Mouse (Mus musculus): ENCODE measurements around the gene Gm20388. TPM values are rescaled to one million over a fixed set of nuclear protein-coding genes. Genes with fewer than 3 reads are reported as not detected.

The Gm20388 gene
- total RNA-seq, 2 experiments from 2014 or later: 8.8 TPM

- no peak for DNase-seq (ENCODE audit: extremely low spot score in 1 of 2, low spot score in 1 of 2)
Observed at GRCm38 (mm10) chr8:121002871-121003539, 1092.4 kb downstream of the Gm20388 start.

- no peak for DNase-seq (ENCODE audit: extremely low spot score in 1 of 2, low spot score in 1 of 2)
Observed at GRCm38 (mm10) chr8:121003639-121004038, 1093.0 kb downstream of the Gm20388 start.

GRCm38 (mm10) chr8:121013318-121013717, 1102.7 kb downstream of the Gm20388 start:
- no peak for DNase-seq (ENCODE audit: extremely low spot score in 1 of 2, low spot score in 1 of 2)

- peak in 1 of 2 experiments; percentile 38 for DNase-seq (ENCODE audit: extremely low spot score in 1 of 2, low spot score in 1 of 2)
Observed at GRCm38 (mm10) chr8:121016621-121017020, 1106.0 kb downstream of the Gm20388 start.

- no peak for DNase-seq (ENCODE audit: extremely low spot score in 1 of 2, low spot score in 1 of 2)
Observed at GRCm38 (mm10) chr8:121018236-121018635, 1107.6 kb downstream of the Gm20388 start.

- no peak for DNase-seq (ENCODE audit: extremely low spot score in 1 of 2, low spot score in 1 of 2)
Observed at GRCm38 (mm10) chr8:121021488-121021887, 1110.8 kb downstream of the Gm20388 start.

DNA sequence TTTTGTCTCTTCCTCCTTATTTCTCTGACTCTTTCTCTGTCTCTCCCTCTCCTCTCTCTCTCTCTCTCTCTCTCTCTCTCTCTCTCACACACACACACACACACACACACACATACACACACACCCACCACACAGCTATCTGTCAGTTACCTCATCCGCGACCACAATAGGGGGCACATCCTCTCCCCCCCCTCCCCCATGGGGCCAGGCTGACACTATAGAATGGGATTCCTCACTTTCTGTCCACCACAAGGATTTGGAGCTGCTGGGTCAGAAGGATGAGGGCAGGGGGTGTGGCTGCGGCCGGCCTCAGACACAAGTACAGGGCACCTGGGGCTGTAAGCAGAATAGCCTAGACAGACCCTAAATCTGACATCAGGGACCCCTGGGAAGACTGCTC, 1112.4 kb downstream of the Gm20388 start:
- DNase-seq (ENCODE audit: extremely low spot score in 1 of 2, low spot score in 1 of 2): no peak

DNA sequence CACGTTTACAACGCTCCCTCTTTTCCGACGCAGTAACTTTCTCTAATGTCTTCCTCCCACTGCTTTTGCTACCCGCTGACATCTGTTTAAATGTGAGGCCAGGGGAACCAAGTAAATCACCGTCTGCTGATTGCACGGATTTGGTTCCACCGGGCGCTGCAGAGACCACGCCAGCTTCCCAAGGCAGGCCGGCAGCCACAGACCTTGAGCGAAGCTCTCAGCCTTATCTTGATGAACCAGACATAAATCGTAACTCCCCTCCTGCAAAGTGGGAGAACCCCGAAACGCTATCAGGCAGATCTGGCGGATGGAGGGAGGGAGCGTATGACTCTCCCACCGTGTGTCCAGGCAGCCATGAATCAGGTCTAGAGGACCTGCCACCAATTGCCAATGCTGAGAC, 1113.1 kb downstream of the Gm20388 start:
- no peak for DNase-seq (ENCODE audit: extremely low spot score in 1 of 2, low spot score in 1 of 2)

GRCm38 (mm10) chr8:121025486-121025885, 1114.8 kb downstream of the Gm20388 start:
- DNase-seq (ENCODE audit: extremely low spot score in 1 of 2, low spot score in 1 of 2): no peak

DNA sequence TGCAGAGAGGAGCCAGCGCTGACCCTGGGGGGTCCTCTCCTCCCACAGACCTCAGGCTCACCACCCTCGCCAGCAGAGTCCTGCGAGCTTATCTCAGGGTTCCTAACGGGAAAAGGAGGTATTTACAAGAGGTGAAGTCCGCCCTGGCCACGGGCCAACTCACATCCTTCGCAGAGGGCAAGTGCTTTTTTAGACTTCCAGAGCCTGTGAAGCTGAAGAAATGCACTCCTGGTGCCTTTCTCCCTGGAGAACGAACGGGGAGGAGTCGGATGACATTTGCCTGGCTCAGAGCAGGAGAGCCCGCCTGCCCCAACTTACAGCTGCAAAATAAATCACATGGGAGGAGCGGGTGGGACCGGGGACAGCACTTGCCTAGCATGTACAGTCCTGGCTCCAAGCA, 1117.1 kb downstream of the Gm20388 start:
- DNase-seq (ENCODE audit: extremely low spot score in 1 of 2, low spot score in 1 of 2): no peak

DNA sequence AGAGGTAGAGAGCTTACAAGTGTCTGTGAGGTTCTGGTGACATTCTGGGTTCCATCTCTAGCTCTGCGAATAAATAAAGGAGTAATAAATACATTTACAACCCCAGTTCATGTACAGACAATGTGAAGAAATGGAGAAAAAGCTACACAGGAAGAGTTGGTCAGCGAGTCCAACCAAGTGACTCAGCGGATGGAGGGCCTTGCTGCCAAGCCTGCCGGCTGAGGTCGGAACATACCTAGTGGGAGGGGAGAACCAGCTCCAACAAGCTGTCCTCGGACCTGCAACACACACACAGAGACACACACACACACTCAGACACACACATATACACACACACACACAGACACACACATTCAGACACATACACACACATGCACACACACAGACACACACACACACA, 1118.4 kb downstream of the Gm20388 start:
- no peak for DNase-seq (ENCODE audit: extremely low spot score in 1 of 2, low spot score in 1 of 2)

DNA sequence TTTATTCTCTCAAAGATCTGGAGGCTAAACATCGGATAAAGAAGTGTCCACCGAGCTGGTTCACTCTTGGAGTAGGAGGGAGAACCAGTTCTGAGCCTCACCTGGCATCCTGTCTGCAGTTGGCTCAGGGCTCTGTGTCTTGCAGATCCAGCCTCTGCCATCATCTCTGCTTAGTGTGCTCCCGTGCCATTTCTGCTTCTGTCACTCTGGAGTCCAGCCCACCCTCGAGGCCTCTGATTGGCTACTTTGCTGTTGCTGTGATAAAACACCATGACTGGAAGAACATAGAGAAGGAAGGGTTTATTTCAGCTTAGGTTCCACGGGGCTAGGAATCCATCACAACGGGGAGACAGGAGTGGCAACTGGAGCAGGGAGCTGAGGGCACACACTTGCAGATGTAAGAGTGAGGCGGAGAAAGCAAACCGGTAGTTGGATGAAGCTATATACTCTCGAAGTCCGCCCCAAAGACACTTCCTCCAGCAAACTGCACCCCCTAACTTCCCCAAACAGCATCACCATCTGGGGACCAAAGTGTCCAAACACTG, 1119.9 kb downstream of the Gm20388 start:
- DNase-seq (ENCODE audit: extremely low spot score in 1 of 2, low spot score in 1 of 2): no peak

DNA sequence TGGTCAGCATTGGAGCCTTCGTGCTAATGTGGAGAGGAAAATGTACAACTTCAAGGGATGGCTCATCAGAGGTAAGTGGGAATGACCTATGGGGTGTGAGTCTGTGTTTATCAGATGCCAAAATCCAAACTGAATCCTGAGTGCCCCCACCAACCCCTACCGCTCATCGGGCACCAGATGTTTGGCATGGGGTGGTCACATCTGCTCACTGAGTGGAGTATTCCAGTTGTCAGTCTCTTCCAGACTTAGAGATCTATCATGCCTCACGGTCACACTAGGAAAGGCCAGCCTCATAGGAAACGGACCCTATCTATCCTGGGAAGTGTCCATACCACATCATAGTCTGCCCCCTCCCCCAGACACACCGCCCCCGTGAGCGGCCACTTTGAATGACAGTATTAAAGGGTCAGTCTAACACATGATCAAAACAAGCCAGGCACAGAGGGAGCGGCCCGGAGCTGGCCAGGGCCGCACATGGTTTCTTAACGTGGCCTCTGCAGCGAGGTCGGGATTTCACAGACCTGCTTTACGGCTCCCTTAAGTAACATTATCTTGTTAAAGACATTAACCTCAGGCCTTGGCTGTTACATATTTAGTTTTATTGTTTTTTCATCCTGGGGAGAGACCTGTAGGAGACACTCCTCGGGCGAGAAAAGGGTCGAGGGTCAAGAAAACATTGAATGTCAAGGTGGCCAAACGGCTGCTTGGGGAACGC, 1122.8 kb downstream of the Gm20388 start:
- no peak for DNase-seq (ENCODE audit: extremely low spot score in 1 of 2, low spot score in 1 of 2)

GRCm38 (mm10) chr8:121035611-121036010, 1125.0 kb downstream of the Gm20388 start:
- DNase-seq (ENCODE audit: extremely low spot score in 1 of 2, low spot score in 1 of 2): no peak

DNA sequence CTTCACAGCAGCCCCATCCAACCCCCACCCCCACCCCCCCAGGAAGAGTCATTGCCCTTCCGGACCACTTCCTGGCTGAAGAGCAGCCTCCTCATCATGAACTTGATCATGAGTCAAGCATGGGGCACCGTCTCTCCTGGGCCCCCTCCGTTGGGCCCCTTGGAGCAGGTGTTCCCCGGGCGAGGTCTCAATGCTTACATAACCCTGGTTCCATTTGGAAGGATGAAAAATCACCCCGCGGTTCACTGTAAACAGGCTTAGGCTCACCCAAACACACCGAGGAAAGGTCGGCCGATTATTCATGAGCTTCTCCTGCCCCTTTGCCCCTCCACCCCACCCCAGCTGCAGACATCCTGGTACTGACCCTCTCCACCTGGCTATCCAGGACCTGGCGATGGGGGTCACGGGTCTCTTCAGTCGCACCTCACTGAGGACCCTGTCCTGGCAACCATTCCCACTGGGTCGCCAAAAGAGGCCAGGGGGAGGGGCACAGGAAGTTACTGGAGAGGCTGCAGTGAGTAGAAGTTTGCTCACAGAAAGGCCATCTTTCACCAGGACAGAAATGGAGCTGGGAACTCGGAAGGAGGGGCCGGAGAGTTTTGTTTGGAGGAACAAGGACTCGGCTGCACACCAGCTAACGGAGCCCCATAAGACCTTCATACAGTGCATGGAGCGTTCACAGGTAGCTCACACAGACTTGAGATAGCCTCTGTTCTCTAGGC, 1133.2 kb downstream of the Gm20388 start:
- DNase-seq (ENCODE audit: extremely low spot score in 1 of 2, low spot score in 1 of 2): no peak

DNA sequence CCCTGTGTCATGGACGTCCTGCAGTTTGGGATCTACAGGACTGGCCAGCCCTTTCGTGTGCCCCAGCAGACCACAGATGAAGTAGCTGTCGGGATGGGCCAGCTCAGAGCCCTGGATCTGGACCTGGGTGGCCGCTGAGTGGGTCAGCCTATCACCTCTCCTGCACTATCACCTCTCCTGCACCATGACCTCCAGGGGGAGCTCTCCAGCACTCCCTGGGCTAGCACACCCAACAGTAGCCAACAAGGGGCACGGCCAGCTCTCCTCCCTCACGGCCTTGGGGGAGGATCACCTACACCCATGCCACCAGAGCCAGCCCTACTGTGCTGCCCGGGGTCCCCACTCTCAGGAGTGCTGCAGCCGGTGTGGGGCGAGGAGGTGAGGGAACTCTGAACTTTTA, 1136.8 kb downstream of the Gm20388 start:
- DNase-seq (ENCODE audit: extremely low spot score in 1 of 2, low spot score in 1 of 2): no peak

GRCm38 (mm10) chr8:121058081-121058480, 1147.4 kb downstream of the Gm20388 start:
- DNase-seq (ENCODE audit: extremely low spot score in 1 of 2, low spot score in 1 of 2): no peak

DNA sequence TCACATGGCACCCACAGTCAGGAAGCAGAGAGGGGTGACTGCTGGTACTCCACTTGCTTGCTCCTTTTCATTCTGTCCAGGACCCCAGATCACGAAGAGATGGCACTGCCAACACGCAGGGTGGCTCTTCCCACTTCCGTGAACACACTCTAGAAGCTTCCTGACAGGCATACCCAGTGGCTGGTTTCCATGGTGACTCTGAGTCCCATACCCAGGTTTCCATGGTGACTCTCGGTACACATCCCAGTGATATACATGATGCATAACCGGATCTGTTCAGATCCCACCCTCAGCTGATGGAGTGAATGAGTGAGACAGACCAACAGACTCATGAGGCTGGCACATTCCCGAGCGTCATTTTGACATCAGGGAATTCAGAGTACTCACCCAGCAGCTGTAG, 1148.5 kb downstream of the Gm20388 start:
- DNase-seq (ENCODE audit: extremely low spot score in 1 of 2, low spot score in 1 of 2): no peak

DNA sequence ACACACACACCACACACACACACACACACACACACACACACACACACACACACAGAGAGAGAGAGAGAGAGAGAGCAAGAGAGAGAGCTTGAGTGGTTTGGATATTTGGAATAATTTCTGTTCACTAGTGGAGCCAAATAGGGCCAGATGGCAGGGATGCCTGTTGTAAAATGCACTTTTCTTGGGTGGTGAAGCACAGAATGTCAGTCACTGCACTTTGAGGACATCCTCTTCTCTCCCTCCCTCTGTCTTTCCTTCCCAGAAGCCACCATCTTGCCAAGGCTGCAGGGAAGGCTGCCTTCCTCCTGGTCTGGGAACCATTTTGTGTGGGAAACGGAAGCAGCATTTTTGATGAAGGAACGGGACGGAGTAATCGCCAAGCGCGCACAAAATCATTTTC, 1151.9 kb downstream of the Gm20388 start:
- no peak for DNase-seq (ENCODE audit: extremely low spot score in 1 of 2, low spot score in 1 of 2)

GRCm38 (mm10) chr8:121063649-121064048, 1153.0 kb downstream of the Gm20388 start:
- DNase-seq (ENCODE audit: extremely low spot score in 1 of 2, low spot score in 1 of 2): no peak

GRCm38 (mm10) chr8:121071454-121071853, 1160.8 kb downstream of the Gm20388 start:
- DNase-seq (ENCODE audit: extremely low spot score in 1 of 2, low spot score in 1 of 2): no peak
